Mouse (Mus musculus): ENCODE measurements around the gene Nxph1.

Nxph1 gene

GRCm38 (mm10) chr6:8948131-8948470 lies at the start of gene Nxph1:
Nxph1 (plus strand) TSS chr6:8948431.
- no peak for DNase-seq

- DNase-seq = no peak
Measured at GRCm38 (mm10) chr6:8900021-8900728, 48.1 kb upstream of the Nxph1 start.

GRCm38 (mm10) chr6:8900729-8901122 lies 47.5 kb upstream of the Nxph1 start:
- no peak for DNase-seq

GRCm38 (mm10) chr6:8907917-8908316 lies 40.3 kb upstream of the Nxph1 start:
- no peak for DNase-seq

- DNase-seq = no peak
Measured at GRCm38 (mm10) chr6:8913404-8913803, 34.8 kb upstream of the Nxph1 start.

- DNase-seq = no peak
Measured at GRCm38 (mm10) chr6:8914682-8915081, 33.5 kb upstream of the Nxph1 start.

GRCm38 (mm10) chr6:8924481-8924880 lies 23.8 kb upstream of the Nxph1 start:
- DNase-seq = no peak

GRCm38 (mm10) chr6:8935241-8935640 lies 13.0 kb upstream of the Nxph1 start:
- DNase-seq = no peak

GRCm38 (mm10) chr6:8935705-8936104 lies 12.5 kb upstream of the Nxph1 start:
- DNase-seq = peak; percentile 74

- no peak for DNase-seq
Measured at GRCm38 (mm10) chr6:8936168-8936567, 12.1 kb upstream of the Nxph1 start.

- peak; percentile 39 for DNase-seq
Measured at GRCm38 (mm10) chr6:8948471-8949411, 510 bp downstream of the Nxph1 start.

- DNase-seq = no peak
Measured at GRCm38 (mm10) chr6:8949665-8950201, 1.5 kb downstream of the Nxph1 start.

GRCm38 (mm10) chr6:8950611-8951325 lies 2.5 kb downstream of the Nxph1 start:
- DNase-seq = no peak

GRCm38 (mm10) chr6:8951326-8951695 lies 3.1 kb downstream of the Nxph1 start:
- DNase-seq = peak; percentile 73

GRCm38 (mm10) chr6:8951884-8952590 lies 3.8 kb downstream of the Nxph1 start:
- no peak for DNase-seq

GRCm38 (mm10) chr6:8955817-8956529 lies 7.7 kb downstream of the Nxph1 start:
- no peak for DNase-seq

GRCm38 (mm10) chr6:8956743-8957528 lies 8.7 kb downstream of the Nxph1 start:
- no peak for DNase-seq

- DNase-seq = peak; percentile 33
Measured at GRCm38 (mm10) chr6:8957529-8957887, 9.3 kb downstream of the Nxph1 start.

- DNase-seq = peak; percentile 30
Measured at GRCm38 (mm10) chr6:8958081-8958919, 10.1 kb downstream of the Nxph1 start.

GRCm38 (mm10) chr6:8959810-8960209 lies 11.6 kb downstream of the Nxph1 start:
- no peak for DNase-seq

Measured in kidney, adult 9 months (tissue).